Mouse (Mus musculus): ENCODE measurements around the gene Dpy19l3. TPM values are rescaled to one million over a fixed set of nuclear protein-coding genes. Genes with fewer than 3 reads are reported as not detected.

Dpy19l3 gene
- total RNA-seq, 2 experiments from 2014 or later, result 10.3 to 11.9 TPM

- no peak for DNase-seq
These were observed 6.8 kb downstream of the Dpy19l3 start for GRCm38 (mm10) chr7:35747397-35747964.

- DNase-seq, result no peak
These were observed 7.4 kb downstream of the Dpy19l3 start for GRCm38 (mm10) chr7:35746686-35747396.

GRCm38 (mm10) chr7:35745281-35745702 lies 9.0 kb downstream of the Dpy19l3 start:
- no peak for DNase-seq

GRCm38 (mm10) chr7:35744771-35745170 lies 9.5 kb downstream of the Dpy19l3 start:
- no peak for DNase-seq

- no peak for DNase-seq
These were observed 11.9 kb downstream of the Dpy19l3 start for GRCm38 (mm10) chr7:35742310-35742709.

- DNase-seq, result no peak
These were observed 12.4 kb downstream of the Dpy19l3 start for GRCm38 (mm10) chr7:35741858-35742257.

GRCm38 (mm10) chr7:35740489-35741230 lies 13.6 kb downstream of the Dpy19l3 start:
- peak; percentile 69 for DNase-seq

GRCm38 (mm10) chr7:35738871-35739270 lies 15.4 kb downstream of the Dpy19l3 start:
- no peak for DNase-seq

- DNase-seq, result no peak
These were observed 20.8 kb downstream of the Dpy19l3 start for GRCm38 (mm10) chr7:35733313-35734050.

GRCm38 (mm10) chr7:35732585-35733059 lies 21.6 kb downstream of the Dpy19l3 start:
- no peak for DNase-seq

- DNase-seq, result peak; percentile 33
These were observed 24.6 kb downstream of the Dpy19l3 start for GRCm38 (mm10) chr7:35729621-35730031.

GRCm38 (mm10) chr7:35728376-35728775 lies 25.9 kb downstream of the Dpy19l3 start:
- no peak for DNase-seq

- DNase-seq, result no peak
These were observed 31.2 kb downstream of the Dpy19l3 start for GRCm38 (mm10) chr7:35723035-35723434.

- DNase-seq, result no peak
These were observed 35.7 kb downstream of the Dpy19l3 start for GRCm38 (mm10) chr7:35718421-35719178.

- no peak for DNase-seq
These were observed 43.9 kb downstream of the Dpy19l3 start for GRCm38 (mm10) chr7:35710366-35710765.

- DNase-seq, result no peak
These were observed 46.2 kb downstream of the Dpy19l3 start for GRCm38 (mm10) chr7:35708101-35708500.

- no peak for DNase-seq
These were observed 55.2 kb downstream of the Dpy19l3 start for GRCm38 (mm10) chr7:35699005-35699404.

GRCm38 (mm10) chr7:35698073-35698472 lies 56.2 kb downstream of the Dpy19l3 start:
- no peak for DNase-seq

GRCm38 (mm10) chr7:35692641-35693040 lies 61.6 kb downstream of the Dpy19l3 start:
- no peak for DNase-seq

GRCm38 (mm10) chr7:35692117-35692516 lies 62.1 kb downstream of the Dpy19l3 start:
- no peak for DNase-seq

- no peak for DNase-seq
These were observed 65.4 kb downstream of the Dpy19l3 start for GRCm38 (mm10) chr7:35688781-35689349.

Measured in heart, postnatal 4 days (tissue).